Mouse (Mus musculus): ENCODE measurements at regions not wholly inside any gene's neighbourhood (a gene's known extent, or its start where the extent isn't known, plus 50 kb on each side); places are given as distances from the start of the nearest gene placed in this dataset.
A peak's percentile ranks its signal among the peaks of the same experiment; 100 is the strongest.

- no peak for DNase-seq
These were observed 82.2 kb downstream of the Tnfsf11 start for GRCm38 (mm10) chr14:78225677-78226076.

GRCm38 (mm10) chr14:78216229-78216963 lies 91.4 kb downstream of the Tnfsf11 start:
- DNase-seq = peak; percentile 37 to 54

- no peak for DNase-seq
These were observed 92.4 kb downstream of the Tnfsf11 start for GRCm38 (mm10) chr14:78215491-78215890.

GRCm38 (mm10) chr14:78204566-78204863 lies 103.3 kb downstream of the Tnfsf11 start:
- DNase-seq = no peak

GRCm38 (mm10) chr14:78203726-78204565 lies 103.9 kb downstream of the Tnfsf11 start:
- no peak for DNase-seq

- DNase-seq = no peak
These were observed 105.1 kb downstream of the Tnfsf11 start for GRCm38 (mm10) chr14:78202781-78203180.

GRCm38 (mm10) chr14:78197483-78197882 lies 108.7 kb upstream of the Fam216b start:
- DNase-seq = no peak

- DNase-seq = no peak
These were observed 90.8 kb upstream of the Fam216b start for GRCm38 (mm10) chr14:78179576-78179975.

GRCm38 (mm10) chr14:78173451-78173850 lies 84.6 kb upstream of the Fam216b start:
- DNase-seq = no peak

- no peak for DNase-seq
These were observed 84.1 kb upstream of the Fam216b start for GRCm38 (mm10) chr14:78172956-78173355.

GRCm38 (mm10) chr14:78160819-78161218 lies 72.0 kb upstream of the Fam216b start:
- DNase-seq = no peak

- DNase-seq = no peak
These were observed 70.8 kb upstream of the Fam216b start for GRCm38 (mm10) chr14:78159567-78159966.

- no peak for DNase-seq
These were observed 68.9 kb upstream of the Fam216b start for GRCm38 (mm10) chr14:78157660-78158059.

- no peak for DNase-seq
These were observed 60.0 kb upstream of the Fam216b start for GRCm38 (mm10) chr14:78148851-78149250.

- DNase-seq = no peak
These were observed 54.9 kb upstream of the Fam216b start for GRCm38 (mm10) chr14:78143751-78144150.

Measured in kidney, adult 8-10 months (tissue).